Mouse (Mus musculus): ENCODE data around the gene Chd9.

The Chd9 gene

GRCm38 (mm10) chr8:90837440-90837839 lies 9.3 kb downstream of the Chd9 start:
- DNase-seq (ENCODE audit: low read depth, low spot score), result no peak

GRCm38 (mm10) chr8:90839725-90840714 lies 11.9 kb downstream of the Chd9 start:
- DNase-seq (ENCODE audit: low read depth, low spot score), result no peak

- DNase-seq (ENCODE audit: low read depth, low spot score), result no peak
Observed at GRCm38 (mm10) chr8:90841321-90841720, 13.2 kb downstream of the Chd9 start.

- DNase-seq (ENCODE audit: low read depth, low spot score), result no peak
Observed at GRCm38 (mm10) chr8:90843127-90843526, 15.0 kb downstream of the Chd9 start.

GRCm38 (mm10) chr8:90844179-90844967 lies 16.2 kb downstream of the Chd9 start:
- DNase-seq (ENCODE audit: low read depth, low spot score), result no peak

- no peak for DNase-seq (ENCODE audit: low read depth, low spot score)
Observed at GRCm38 (mm10) chr8:90847980-90848379, 19.8 kb downstream of the Chd9 start.

GRCm38 (mm10) chr8:90849462-90850050 lies 21.4 kb downstream of the Chd9 start:
- no peak for DNase-seq (ENCODE audit: low read depth, low spot score)

GRCm38 (mm10) chr8:90851544-90851943 lies 23.4 kb downstream of the Chd9 start:
- no peak for DNase-seq (ENCODE audit: low read depth, low spot score)

- no peak for DNase-seq (ENCODE audit: low read depth, low spot score)
Observed at GRCm38 (mm10) chr8:90853971-90854670, 26.0 kb downstream of the Chd9 start.

- no peak for DNase-seq (ENCODE audit: low read depth, low spot score)
Observed at GRCm38 (mm10) chr8:90854671-90855161, 26.6 kb downstream of the Chd9 start.

- no peak for DNase-seq (ENCODE audit: low read depth, low spot score)
Observed at GRCm38 (mm10) chr8:90856171-90856570, 28.0 kb downstream of the Chd9 start.

GRCm38 (mm10) chr8:90856952-90857351 lies 28.8 kb downstream of the Chd9 start:
- no peak for DNase-seq (ENCODE audit: low read depth, low spot score)

- no peak for DNase-seq (ENCODE audit: low read depth, low spot score)
Observed at GRCm38 (mm10) chr8:90858071-90858470, 29.9 kb downstream of the Chd9 start.

- DNase-seq (ENCODE audit: low read depth, low spot score), result no peak
Observed at GRCm38 (mm10) chr8:90861266-90861944, 33.3 kb downstream of the Chd9 start.

- DNase-seq (ENCODE audit: low read depth, low spot score), result no peak
Observed at GRCm38 (mm10) chr8:90862038-90862437, 33.9 kb downstream of the Chd9 start.

- DNase-seq (ENCODE audit: low read depth, low spot score), result no peak
Observed at GRCm38 (mm10) chr8:90867061-90867460, 38.9 kb downstream of the Chd9 start.

- no peak for DNase-seq (ENCODE audit: low read depth, low spot score)
Observed at GRCm38 (mm10) chr8:90867911-90868310, 39.8 kb downstream of the Chd9 start.

- DNase-seq (ENCODE audit: low read depth, low spot score), result no peak
Observed at GRCm38 (mm10) chr8:90868334-90868733, 40.2 kb downstream of the Chd9 start.

GRCm38 (mm10) chr8:90869071-90869919 lies 41.1 kb downstream of the Chd9 start:
- no peak for DNase-seq (ENCODE audit: low read depth, low spot score)

Data from retina, adult 2 months (tissue).